Mouse (Mus musculus): ENCODE results near the gene Olfr520.

DNA sequence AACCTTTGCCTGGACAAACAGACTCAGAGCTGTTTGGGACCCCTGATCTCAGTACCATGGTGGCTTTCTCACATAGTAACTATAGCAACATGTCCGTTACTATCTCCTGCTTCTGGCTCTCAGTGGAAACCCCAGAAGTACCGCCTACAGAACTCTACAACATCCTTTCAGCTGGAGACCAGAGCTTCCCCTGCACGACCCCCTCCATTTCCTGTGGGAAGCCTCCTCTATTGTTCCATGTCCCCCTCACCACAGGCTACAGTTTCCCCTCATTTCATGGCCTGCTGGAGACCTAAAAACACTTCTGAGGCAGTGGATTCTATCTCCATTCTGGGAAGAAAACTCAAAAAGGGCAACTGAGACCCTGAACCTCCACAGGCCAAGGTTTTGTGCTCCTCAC is 37.7 kb upstream of the Olfr520 start:
- TF ChIP-seq CTCF (conservative IDR thresholded peaks at IDR 0.05; ENCODE audit: low read length) (no peak), NANOG (IDR thresholded peaks at IDR 0.05; ENCODE audit: borderline replicate concordance, low read length) (no peak), POU5F1 (IDR thresholded peaks at IDR 0.05; ENCODE audit: borderline replicate concordance, low read length) (no peak)

Data from E14TG2a.4 (cell line).